Mouse (Mus musculus): ENCODE data around the gene Polr1b. TPM values are rescaled to one million over a fixed set of nuclear protein-coding genes. Genes with fewer than 3 reads are reported as not detected.

The Polr1b gene
- polyA plus RNA-seq, 1 experiment from 2014 or later: 31.1 TPM

GRCm38 (mm10) chr2:129164815-129165214, 64.0 kb downstream of the Polr1b start:
- WGBS: 80% methylated on average over 5 of the region's 5 CpGs
- Histone ChIP-seq H3K9me3 (ENCODE audit: control insufficient read depth, low read length) (0 out of 2 replicates have a peak, but pooled peaks cover 2% of the 10 kb centered on the region), H3K9ac (ENCODE audit: low read depth, low read length) (no peak overlapping the region), H3K27ac (ENCODE audit: low read depth, low read length) (no peak overlapping the region), H3K36me3 (ENCODE audit: control insufficient read depth, insufficient read depth, low read length) (no peaks in the 10 kb centered on the region), H3K4me3 (ENCODE audit: low read length) (no peak overlapping the region), H3K4me1 (ENCODE audit: control insufficient read depth, insufficient read depth, low read length) (no peaks in the 10 kb centered on the region), H3K4me2 (replicated peaks; ENCODE audit: low read depth, low read length) (no peak overlapping the region), H3K27me3 (ENCODE audit: control insufficient read depth, insufficient read depth, low read length) (no peaks in the 10 kb centered on the region)
- ATAC-seq (ENCODE audit: low FRiP score, low TSS enrichment): no peak

GRCm38 (mm10) chr2:129166466-129167463, 66.0 kb downstream of the Polr1b start:
- Histone ChIP-seq H3K9me3 (ENCODE audit: control insufficient read depth, low read length) (0 out of 2 replicates have a peak, but pooled peaks cover 2% of the 10 kb centered on the region), H3K9ac (ENCODE audit: low read depth, low read length) (no peak overlapping the region), H3K27ac (ENCODE audit: low read depth, low read length) (no peak overlapping the region), H3K4me1 (ENCODE audit: control insufficient read depth, insufficient read depth, low read length) (no peaks in the 10 kb centered on the region), H3K36me3 (ENCODE audit: control insufficient read depth, insufficient read depth, low read length) (no peaks in the 10 kb centered on the region), H3K4me3 (ENCODE audit: low read length) (no peak overlapping the region), H3K4me2 (replicated peaks; ENCODE audit: low read depth, low read length) (no peak overlapping the region), H3K27me3 (ENCODE audit: control insufficient read depth, insufficient read depth, low read length) (no peaks in the 10 kb centered on the region)
- no peak for ATAC-seq (ENCODE audit: low FRiP score, low TSS enrichment)
- 79% methylated on average over 10 of the region's 10 CpGs for WGBS

GRCm38 (mm10) chr2:129173386-129173785, 72.6 kb downstream of the Polr1b start:
- WGBS: 66% methylated on average over 10 of the region's 10 CpGs

GRCm38 (mm10) chr2:129174474-129174873, 73.7 kb downstream of the Polr1b start:
- Histone ChIP-seq H3K4me3 (ENCODE audit: low read length) (no peak overlapping the region), H3K27ac (ENCODE audit: low read depth, low read length) (no peak overlapping the region), H3K9ac (ENCODE audit: low read depth, low read length) (no peak overlapping the region), H3K4me1 (ENCODE audit: control insufficient read depth, insufficient read depth, low read length) (no peaks in the 10 kb centered on the region), H3K4me2 (replicated peaks; ENCODE audit: low read depth, low read length) (no peak overlapping the region), H3K36me3 (ENCODE audit: control insufficient read depth, insufficient read depth, low read length) (no peaks in the 10 kb centered on the region), H3K9me3 (ENCODE audit: control insufficient read depth, low read length) (no peaks in the 10 kb centered on the region), H3K27me3 (ENCODE audit: control insufficient read depth, insufficient read depth, low read length) (no peaks in the 10 kb centered on the region)
- 43% methylated on average over 7 of the region's 7 CpGs for WGBS
- ATAC-seq (ENCODE audit: low FRiP score, low TSS enrichment): 0 out of 2 replicates have a peak, but pooled peaks have one; percentile 60

More at GRCm38 (mm10) chr2:129173386-129173785, 72.6 kb downstream of the Polr1b start:
- H3K9ac ChIP-seq (ENCODE audit: low read depth, low read length): no peak overlapping the region
- H3K4me1 ChIP-seq (ENCODE audit: control insufficient read depth, insufficient read depth, low read length): no peaks in the 10 kb centered on the region
- H3K36me3 ChIP-seq (ENCODE audit: control insufficient read depth, insufficient read depth, low read length): no peaks in the 10 kb centered on the region
- no peaks in the 10 kb centered on the region for H3K27me3 ChIP-seq (ENCODE audit: control insufficient read depth, insufficient read depth, low read length)
- H3K27ac ChIP-seq (ENCODE audit: low read depth, low read length): no peak overlapping the region
- no peak overlapping the region for H3K4me2 ChIP-seq (replicated peaks; ENCODE audit: low read depth, low read length)
- H3K9me3 ChIP-seq (ENCODE audit: control insufficient read depth, low read length): 0 out of 2 replicates have a peak, but pooled peaks cover under 1% of the 10 kb centered on the region
- ATAC-seq (ENCODE audit: low FRiP score, low TSS enrichment): no peak
- H3K4me3 ChIP-seq (ENCODE audit: low read length): no peak overlapping the region

GRCm38 (mm10) chr2:129175636-129176035, 74.8 kb downstream of the Polr1b start:
- Histone ChIP-seq H3K4me3 (ENCODE audit: low read length) (no peak overlapping the region), H3K36me3 (ENCODE audit: control insufficient read depth, insufficient read depth, low read length) (no peaks in the 10 kb centered on the region), H3K9me3 (ENCODE audit: control insufficient read depth, low read length) (no peaks in the 10 kb centered on the region), H3K27me3 (ENCODE audit: control insufficient read depth, insufficient read depth, low read length) (no peaks in the 10 kb centered on the region), H3K4me2 (replicated peaks; ENCODE audit: low read depth, low read length) (no peak overlapping the region), H3K27ac (ENCODE audit: low read depth, low read length) (no peak overlapping the region), H3K9ac (ENCODE audit: low read depth, low read length) (no peak overlapping the region), H3K4me1 (ENCODE audit: control insufficient read depth, insufficient read depth, low read length) (no peaks in the 10 kb centered on the region)
- no peak for ATAC-seq (ENCODE audit: low FRiP score, low TSS enrichment)
- WGBS: 49% methylated on average over 2 of the region's 2 CpGs

Other genes starting within 250 kb of the Polr1b start
- 3.3 and 4.7 TPM in 2 replicates for gene Fbln7, start 238.0 kb upstream of the Polr1b start, polyA plus RNA-seq (2014; fragmentation: Nextera tagmentation; extraction: Ambion mirVana)
- gene Zc3h8, start 156.9 kb upstream of the Polr1b start, polyA plus RNA-seq (2014; fragmentation: Nextera tagmentation; extraction: Ambion mirVana): 10.8 and 12.4 TPM in 2 replicates
- 1.5 and 1.8 TPM in 2 replicates for gene Zc3h6, start 133.6 kb upstream of the Polr1b start, polyA plus RNA-seq (2014; fragmentation: Nextera tagmentation; extraction: Ambion mirVana)
- gene Gm10762, start 133.3 kb upstream of the Polr1b start, polyA plus RNA-seq (2014; fragmentation: Nextera tagmentation; extraction: Ambion mirVana): 14.1 and 14.6 TPM in 2 replicates
- not detected in 2 replicates for gene Vinac1, start 52.8 kb upstream of the Polr1b start, polyA plus RNA-seq (2014; fragmentation: Nextera tagmentation; extraction: Ambion mirVana)
- 12.2 and 20.5 TPM in 2 replicates for gene Ttl, start 35.1 kb upstream of the Polr1b start, polyA plus RNA-seq (2014; fragmentation: Nextera tagmentation; extraction: Ambion mirVana)
- gene Chchd5, start 28.7 kb downstream of the Polr1b start, polyA plus RNA-seq (2014; fragmentation: Nextera tagmentation; extraction: Ambion mirVana): 26.8 and 26.9 TPM in 2 replicates
- gene Slc20a1, start 97.8 kb downstream of the Polr1b start, polyA plus RNA-seq (2014; fragmentation: Nextera tagmentation; extraction: Ambion mirVana): 16.4 and 34.5 TPM in 2 replicates
- gene Ckap2l, start 196.2 kb downstream of the Polr1b start, polyA plus RNA-seq (2014; fragmentation: Nextera tagmentation; extraction: Ambion mirVana): 53.5 and 67.7 TPM in 2 replicates
- gene Il1a, start 209.0 kb downstream of the Polr1b start, polyA plus RNA-seq (2014; fragmentation: Nextera tagmentation; extraction: Ambion mirVana): 0.16 TPM in 1 of 2 replicates, not detected in the other